Mouse (Mus musculus): Measurements from ENCODE around the gene Sf3a1.
A peak's percentile ranks its signal among the peaks of the same experiment; 100 is the strongest.

DNA sequence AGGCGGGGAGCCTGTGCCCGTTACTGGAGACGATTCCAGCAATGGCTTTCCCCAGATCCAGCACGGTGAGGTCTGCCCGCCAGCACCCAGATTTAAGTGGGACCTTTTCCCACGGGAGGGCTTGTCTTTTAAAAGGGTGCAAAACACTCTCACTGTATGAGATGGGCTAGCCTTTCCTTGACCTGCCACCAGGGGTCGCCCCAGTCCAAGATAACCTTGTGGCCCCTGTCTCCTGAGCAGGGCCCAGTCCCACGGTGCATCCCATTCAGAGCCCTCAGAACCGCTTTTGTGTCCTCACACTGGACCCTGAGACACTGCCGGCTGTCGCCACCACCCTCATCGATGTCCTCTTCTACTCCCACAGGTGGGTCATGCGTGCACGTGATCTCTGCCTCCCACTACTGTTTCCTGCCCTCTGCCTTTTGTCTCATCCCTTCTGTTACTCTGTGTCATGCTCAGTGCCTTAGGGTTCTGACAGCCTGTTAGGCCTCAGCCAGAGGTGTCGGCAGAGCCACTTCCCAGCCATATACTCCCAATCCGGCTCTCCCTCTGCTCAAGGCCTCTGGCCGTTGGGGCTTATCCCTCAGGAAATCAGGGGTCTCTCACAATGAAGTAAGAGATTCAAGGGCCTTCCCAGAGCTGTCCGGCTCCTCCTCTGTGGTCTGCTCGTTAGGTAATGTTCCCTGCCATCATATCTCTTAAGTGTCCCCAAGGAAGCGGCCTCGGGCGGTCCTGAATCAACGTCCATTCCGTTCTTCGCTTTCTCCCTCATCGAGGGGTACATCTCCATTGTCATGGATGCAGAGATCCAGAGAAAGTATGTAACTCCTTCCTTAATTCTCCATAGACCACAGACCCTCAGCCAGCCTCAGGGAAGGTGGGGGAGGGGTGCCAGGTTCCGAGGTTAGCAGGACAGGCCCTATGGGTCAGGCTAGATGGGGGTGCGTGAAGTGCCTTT lies 60.6 kb downstream of the Sf3a1 start:
- TF ChIP-seq CTCF (IDR thresholded peaks at IDR 0.05; ENCODE audit: low read depth, low read length) (peak; percentile 75), POLR2A (IDR thresholded peaks at IDR 0.05; ENCODE audit: borderline replicate concordance, low read depth, low read length) (no peak)
